Mouse (Mus musculus) retina, adult 2 months (tissue): ENCODE data around the gene Mcts2.
A peak's percentile ranks its signal among the peaks of the same experiment; 100 is the strongest.
"Not testable (repeated sequence)": the region's sequence is repeated elsewhere in the genome, so short reads cannot be mapped to it uniquely, and the experiment has no call there.

ENCODE experiments used
- DNase-seq: peaks from one replicate; pipeline ENCODE4 v3.0.0-alpha.2; 2012; ENCODE audit warnings: low read depth, low spot score

Mcts2 gene

DNA sequence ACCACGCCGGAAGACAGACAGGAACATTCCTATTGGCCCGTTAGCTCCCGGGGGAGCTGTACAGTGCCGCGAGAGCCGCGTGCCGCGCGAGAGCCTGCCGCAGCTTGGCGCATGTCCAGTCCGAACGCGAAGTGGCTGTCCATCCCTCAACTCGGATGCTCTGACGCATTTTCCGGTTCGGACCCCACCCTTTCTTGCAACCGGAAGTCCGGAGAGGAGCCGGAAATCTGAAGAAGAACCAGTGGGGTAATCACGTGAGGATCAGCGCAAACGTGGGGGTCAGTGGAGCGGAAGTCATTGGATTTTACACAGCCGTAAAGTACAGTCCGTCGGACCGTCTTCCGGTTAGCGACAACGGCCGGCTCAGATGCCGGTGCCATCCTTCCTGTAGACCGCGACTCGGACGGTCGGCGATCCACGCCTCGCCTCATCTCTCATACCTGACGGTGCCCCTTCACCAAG is at the start of gene Mcts2:
Gene Mcts2 (plus strand): TSS at position 230 of the 462 bp plus-strand sequence.
- DNase-seq: peak; percentile 94

GRCm38 (mm10) chr2:152637381-152637780 is 49.5 kb upstream of the Mcts2 start:
- no peak for DNase-seq

DNA sequence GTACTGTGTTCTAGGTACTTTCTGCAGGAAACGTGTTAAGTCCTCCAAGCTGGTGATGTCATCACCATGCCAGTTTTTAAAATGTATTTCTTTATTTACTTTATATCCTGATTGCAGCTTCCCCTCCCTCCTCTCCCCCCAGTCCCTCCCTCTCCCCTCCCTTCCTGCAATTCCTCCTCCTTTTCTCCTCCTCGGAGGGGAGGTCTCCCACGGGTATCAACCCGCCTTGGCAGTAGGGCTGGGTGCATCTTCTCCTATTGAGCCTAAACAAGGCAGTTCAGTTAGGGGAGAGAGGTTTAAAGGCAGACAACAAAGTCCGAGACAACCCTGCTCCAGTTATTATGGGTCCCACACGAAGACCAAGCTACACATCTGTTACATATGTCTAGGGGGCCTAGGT is 48.0 kb upstream of the Mcts2 start:
- no peak for DNase-seq

- no peak for DNase-seq
Observed at GRCm38 (mm10) chr2:152639406-152640113, 47.3 kb upstream of the Mcts2 start.

GRCm38 (mm10) chr2:152652901-152653620 is 33.8 kb upstream of the Mcts2 start:
- no peak for DNase-seq

DNA sequence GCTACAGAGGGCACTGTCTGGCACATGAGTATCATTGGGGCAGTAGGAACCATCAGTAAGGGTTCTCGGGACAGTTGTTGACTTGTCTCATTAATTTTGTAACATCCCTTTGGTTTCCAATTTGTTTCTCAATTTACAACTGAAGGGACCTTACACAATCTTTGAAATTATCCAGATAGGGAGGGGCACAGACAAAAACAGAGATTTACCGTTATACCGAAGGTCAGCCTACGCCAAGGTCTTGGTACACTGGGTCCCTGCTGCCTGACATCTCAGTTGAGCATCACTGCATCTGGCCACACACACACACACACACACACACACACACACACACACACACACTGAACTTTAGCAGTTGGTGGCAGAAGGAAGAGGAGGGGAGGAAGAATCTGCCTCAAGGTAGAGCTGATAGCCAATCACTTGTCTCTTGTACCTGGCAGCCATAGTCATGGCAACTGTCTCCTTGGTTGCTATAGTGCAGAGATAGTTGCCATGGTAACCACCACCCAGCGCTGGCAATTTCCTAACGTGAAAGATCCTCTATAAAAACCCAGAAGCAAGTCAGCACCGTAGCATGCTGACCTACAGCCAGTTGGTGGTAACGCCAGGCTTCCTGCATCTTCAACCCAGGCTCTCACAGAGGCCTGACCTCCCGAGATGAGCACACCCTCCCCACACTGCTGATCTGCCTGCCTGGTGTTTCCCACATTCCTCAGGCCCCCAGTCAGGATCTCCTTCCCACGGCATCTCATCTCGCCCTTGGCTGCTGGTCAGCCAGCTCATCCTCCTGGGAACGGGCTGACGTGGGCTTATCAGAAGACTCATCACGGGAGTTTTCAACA is 32.7 kb upstream of the Mcts2 start:
- DNase-seq: no peak

DNA sequence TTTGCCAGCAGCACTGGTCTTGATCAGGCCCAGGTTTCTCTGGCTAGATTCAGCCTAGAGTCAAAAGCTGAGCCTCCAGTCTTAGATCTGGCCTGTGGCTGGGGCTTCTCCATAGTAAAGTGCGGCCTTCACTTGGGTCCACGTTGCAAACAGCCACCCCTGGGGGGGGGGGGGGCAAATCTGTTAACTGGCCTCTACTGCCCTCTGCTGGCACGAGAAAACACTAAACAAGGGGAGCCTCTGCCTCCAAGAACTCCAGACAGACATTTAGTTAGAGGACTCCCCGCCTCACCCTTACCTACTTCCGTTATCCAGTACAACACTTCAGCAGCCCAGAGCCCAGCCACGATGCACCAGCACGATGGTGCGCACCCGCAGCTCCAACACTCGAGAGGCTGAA is 29.4 kb upstream of the Mcts2 start:
- no peak for DNase-seq

DNA sequence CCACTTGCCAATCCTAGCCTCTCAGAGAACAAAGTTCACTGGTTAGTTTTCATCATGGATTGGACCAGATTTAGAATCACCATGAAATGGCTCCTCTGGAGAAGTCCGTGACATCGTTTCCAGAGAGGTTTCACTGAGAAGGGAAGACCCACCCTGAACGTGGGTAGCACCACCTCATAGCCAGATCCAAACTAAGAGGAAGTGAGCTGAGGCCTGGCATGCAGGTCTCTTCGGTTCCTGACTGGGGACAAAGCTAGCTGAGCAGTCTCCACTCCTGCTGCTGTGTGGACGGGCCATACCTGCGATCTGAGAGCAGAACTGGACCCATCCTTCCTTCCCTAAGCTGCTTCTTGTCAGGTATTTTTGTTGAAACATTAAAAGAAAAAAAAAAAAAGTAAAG is 25.7 kb upstream of the Mcts2 start:
- no peak for DNase-seq

GRCm38 (mm10) chr2:152666191-152666590 is 20.6 kb upstream of the Mcts2 start:
- not testable (repeated sequence) for DNase-seq

- DNase-seq: peak; percentile 85
Observed at GRCm38 (mm10) chr2:152669256-152669638, 17.6 kb upstream of the Mcts2 start, which contains the start of gene H13. TSS of gene H13 (plus strand) at chr2:152669461.

DNA sequence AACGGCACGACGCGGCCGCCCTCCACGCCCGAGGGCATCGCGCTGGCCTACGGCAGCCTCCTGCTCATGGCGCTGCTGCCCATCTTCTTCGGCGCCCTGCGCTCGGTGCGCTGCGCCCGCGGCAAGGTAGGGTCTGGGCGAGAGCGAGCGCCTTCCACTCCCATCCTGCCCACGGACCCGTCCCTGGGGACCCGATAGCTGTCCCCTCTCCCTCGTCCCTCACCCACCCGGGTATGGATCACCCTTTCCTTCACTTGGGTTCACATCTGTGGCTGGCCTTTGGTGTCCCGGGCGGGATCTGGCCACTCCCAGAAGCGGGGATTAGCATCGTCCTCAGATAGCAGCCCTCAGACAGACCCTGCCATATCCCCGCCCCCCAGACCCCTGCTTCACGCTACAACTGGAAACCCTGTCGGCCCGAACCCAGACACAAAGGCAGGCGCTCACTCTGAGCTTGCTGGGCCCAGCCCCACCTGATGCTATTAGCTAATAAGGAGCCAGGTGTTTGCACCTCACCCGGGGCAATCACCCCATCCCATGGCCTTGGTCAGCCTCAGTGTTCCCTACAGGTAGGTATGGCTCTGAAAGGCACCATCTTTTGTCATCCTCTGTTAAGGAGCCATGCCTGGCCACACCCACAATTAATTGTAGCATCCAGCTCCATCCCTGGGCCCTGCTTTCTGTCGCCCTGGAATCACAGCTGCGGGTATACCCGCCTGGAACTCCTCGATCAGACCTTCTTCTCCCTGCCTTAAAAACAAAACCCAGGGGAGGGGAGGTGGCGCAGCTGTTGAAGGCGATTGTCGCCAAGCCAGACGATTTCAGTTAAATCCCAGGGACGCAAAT is 17.0 kb upstream of the Mcts2 start:
- DNase-seq: no peak

DNA sequence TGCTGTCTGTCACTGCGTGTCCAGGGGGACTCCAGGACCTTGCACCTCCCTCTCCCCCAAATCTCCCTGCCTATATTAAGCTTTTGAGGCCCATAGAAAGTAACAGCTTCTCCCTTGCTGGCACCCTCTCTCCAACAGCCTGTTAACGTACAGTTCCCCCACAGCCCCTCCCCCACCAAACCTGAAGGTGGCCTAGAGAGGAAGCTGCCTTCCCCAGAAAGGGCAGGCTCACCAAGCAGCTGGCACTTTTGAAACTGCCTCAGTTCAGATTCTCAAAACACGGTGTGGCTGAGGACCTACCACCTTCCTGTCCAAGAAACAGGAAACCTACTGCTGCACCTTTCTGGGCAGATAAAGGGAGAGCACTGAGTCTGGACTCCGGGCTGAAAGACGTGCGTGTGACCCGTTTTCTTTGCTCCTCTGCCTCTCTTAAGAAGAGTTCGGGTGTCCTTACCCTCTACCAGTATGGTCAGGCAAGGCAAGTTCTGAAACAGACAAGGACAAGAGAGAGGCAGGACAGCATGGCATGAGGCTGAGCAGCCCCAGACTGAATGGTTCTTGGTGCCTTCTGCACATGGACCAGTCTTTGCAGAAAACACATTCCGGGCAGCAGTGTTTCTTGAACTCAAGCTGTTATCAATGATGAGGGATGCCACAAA is 15.7 kb upstream of the Mcts2 start:
- DNase-seq: no peak

- DNase-seq: no peak
Observed at GRCm38 (mm10) chr2:152671642-152671999, 15.2 kb upstream of the Mcts2 start.

GRCm38 (mm10) chr2:152672166-152672565 is 14.7 kb upstream of the Mcts2 start:
- DNase-seq: no peak

DNA sequence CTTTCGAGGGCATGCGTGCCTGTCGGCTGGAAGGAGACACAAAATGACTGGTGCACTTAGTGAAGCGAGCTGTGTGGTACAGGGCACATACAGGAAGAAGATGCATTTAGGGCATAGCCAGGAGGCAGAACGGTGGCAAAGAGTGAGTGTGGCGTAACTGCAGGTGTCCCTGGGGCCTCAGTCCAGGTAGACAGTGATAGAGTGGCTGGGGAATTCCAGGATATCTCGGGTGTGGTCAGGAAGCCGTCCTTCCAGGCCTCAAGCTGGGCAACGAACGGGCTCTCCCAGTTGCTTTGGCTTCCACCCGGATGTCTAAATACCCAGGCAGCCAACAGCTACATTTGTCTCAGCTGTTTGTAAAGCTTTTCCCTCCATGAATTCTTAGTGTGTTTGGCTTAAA is 12.7 kb upstream of the Mcts2 start:
- no peak for DNase-seq

- DNase-seq: no peak
Observed at GRCm38 (mm10) chr2:152675252-152675791, 11.5 kb upstream of the Mcts2 start.

GRCm38 (mm10) chr2:152678302-152678701 is 8.5 kb upstream of the Mcts2 start:
- no peak for DNase-seq

- DNase-seq: no peak
Observed at GRCm38 (mm10) chr2:152678925-152679324, 7.9 kb upstream of the Mcts2 start.

DNA sequence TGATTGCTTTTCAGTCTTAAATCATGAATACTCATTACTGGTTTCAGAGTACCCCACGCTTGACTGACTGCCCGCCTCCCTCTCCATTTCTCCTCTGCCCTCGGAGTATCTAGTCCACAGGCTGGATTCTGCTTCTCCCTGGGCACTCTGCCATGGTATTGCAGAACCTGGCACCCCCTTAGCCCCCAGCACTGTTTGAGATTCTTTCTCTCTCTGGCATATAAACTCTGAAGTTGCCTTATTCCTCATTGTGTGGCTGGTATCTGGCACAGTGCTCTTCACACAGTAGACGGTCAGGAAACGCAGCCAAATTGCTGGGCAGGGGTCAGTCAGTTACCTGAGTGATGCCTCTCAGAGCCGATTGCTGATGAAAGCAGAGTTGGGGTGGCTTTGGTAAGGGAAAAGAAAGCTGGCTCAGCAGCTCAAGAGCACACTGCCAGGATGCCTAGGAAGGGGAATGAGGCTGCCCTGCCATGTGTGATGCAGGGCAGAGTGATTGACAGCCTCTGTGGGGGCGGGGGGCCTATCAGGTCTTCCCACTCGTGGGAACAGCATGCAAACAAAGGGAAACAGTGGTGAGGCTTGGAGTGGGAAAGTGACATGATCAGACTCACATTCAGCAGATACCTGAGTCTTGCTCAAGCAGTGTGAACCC is 7.0 kb upstream of the Mcts2 start:
- no peak for DNase-seq

- DNase-seq: no peak
Observed at GRCm38 (mm10) chr2:152683086-152683485, 3.7 kb upstream of the Mcts2 start.
